10 mouse cellular contexts compared by ENCODE assay signal in the genomic region with DNA sequence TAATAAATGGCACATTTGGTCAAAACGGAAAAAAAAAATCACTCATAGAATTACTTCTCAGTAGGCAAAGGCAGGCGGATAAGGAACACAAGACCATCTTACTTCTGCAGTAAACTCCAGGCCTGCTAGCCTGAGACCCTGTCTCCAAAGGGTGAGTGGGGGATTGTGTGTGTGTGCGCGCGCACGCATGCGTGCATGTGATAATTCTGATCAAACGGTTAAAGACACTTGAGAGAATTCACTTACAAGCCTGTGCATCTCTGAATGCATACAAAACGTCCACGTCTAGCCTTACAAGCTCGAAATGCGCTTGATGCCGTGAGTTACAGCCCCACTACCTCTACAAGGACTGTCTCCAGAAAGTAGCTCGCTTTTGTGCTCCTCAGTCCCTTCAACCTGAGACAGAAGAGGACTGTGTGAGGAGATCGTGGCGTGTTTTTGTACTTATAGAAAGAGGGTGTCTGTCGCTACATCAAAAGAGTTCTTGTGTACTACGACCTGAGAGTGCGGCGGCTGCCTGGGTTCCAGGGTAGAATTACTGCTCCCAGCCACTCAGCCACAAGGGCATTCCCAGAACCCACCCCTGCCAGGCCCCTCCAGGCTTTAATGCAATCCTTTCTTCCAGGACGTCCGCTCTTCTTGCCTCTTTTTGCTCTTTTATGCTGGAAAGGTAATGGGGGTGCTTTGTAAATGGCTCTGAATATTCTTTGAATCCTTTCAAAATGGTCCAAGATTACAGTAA. TPM values are rescaled to one million over a fixed set of nuclear protein-coding genes. Genes with fewer than 3 reads are reported as not detected.
DNase-seq lines count a peak whose midpoint lies in the region; ATAC-seq lines count a peak whose summit lies in the region.
"Had no signal": no experiment of that assay in that cellular context is flagged by ENCODE, and none has a peak within 500 bp of the region (broad histone marks: within the 10 kb centered on the region; RNA-seq: fewer than 3 reads in every experiment).

No protein-coding gene starts in this region.

- no peak overlapping the region for H3K4me3 ChIP-seq in heart, embryonic 12.5 days
- no peak overlapping the region for H3K4me3 ChIP-seq in embryonic facial prominence, embryonic 10.5 days
- no peak overlapping the region for H3K4me3 ChIP-seq in hindbrain, embryonic 12.5 days
- peak overlapping the region; percentile 24; the same call in 1 of the 2 replicates for H3K4me3 ChIP-seq in midbrain, embryonic 16.5 days (ENCODE audit: low read depth, low read length)
- H3K4me3 ChIP-seq: embryonic facial prominence, embryonic 15.5 days had no signal

- no peak for ATAC-seq in heart, embryonic 12.5 days (ENCODE audit: insufficient number of reproducible peaks, low FRiP score)
- ATAC-seq in hindbrain, embryonic 12.5 days (ENCODE audit: low FRiP score) = peak; percentile 57; the same call in 1 of the 2 replicates
- ATAC-seq in midbrain, embryonic 16.5 days = no peak

- 84% methylated on average over 22 of the region's 22 CpGs for WGBS in heart, embryonic 12.5 days
- 66% methylated on average over 22 of the region's 22 CpGs for WGBS in embryonic facial prominence, embryonic 10.5 days
- 75% methylated on average over 22 of the region's 22 CpGs for WGBS in hindbrain, embryonic 12.5 days
- WGBS in midbrain, embryonic 16.5 days = 52% methylated on average over 22 of the region's 22 CpGs

- H3K9ac ChIP-seq in heart, embryonic 12.5 days = 0 out of 2 replicates have a peak overlapping the region, but pooled peaks have one; percentile 4
- H3K9ac ChIP-seq in hindbrain, embryonic 12.5 days = no peak overlapping the region
- H3K9ac ChIP-seq in midbrain, embryonic 16.5 days (ENCODE audit: low read depth, low read length) = peak overlapping the region; percentile 14; the same call in 1 of the 2 replicates
- H3K9ac ChIP-seq: embryonic facial prominence, embryonic 15.5 days; liver, embryonic 14.5 days had no signal

- DNase-seq in heart, postnatal 36 days = no peak
- DNase-seq in embryonic facial prominence, embryonic 10.5 days (ENCODE audit: low spot score) = peak; percentile 55
- no peak for DNase-seq in gastrocnemius, postnatal 25 days
- DNase-seq in urinary bladder, adult 2 months (ENCODE audit: low spot score) = no peak
- no peak for DNase-seq in thymus, adult 18-20 months

- H3K4me1 ChIP-seq in heart, embryonic 12.5 days (replicated peaks) = peaks cover 23% of the 10 kb centered on the region
- peaks cover 27% of the 10 kb centered on the region for H3K4me1 ChIP-seq in embryonic facial prominence, embryonic 10.5 days
- H3K4me1 ChIP-seq in hindbrain, embryonic 12.5 days = peaks cover 18% of the 10 kb centered on the region
- H3K4me1 ChIP-seq in midbrain, embryonic 16.5 days (ENCODE audit: control insufficient read depth, insufficient read depth, low read length) = peaks cover 14% of the 10 kb centered on the region

- H3K27me3 ChIP-seq in heart, embryonic 12.5 days (replicated peaks) = no peaks in the 10 kb centered on the region
- H3K27me3 ChIP-seq in embryonic facial prominence, embryonic 10.5 days (replicated peaks; ENCODE audit: low read depth, poor library complexity, severe bottlenecking) = no peaks in the 10 kb centered on the region
- H3K27me3 ChIP-seq in hindbrain, embryonic 12.5 days = no peaks in the 10 kb centered on the region
- H3K27me3 ChIP-seq in midbrain, embryonic 16.5 days (ENCODE audit: control insufficient read depth, insufficient read depth, low read depth, low read length) = no peaks in the 10 kb centered on the region
- H3K27me3 ChIP-seq: embryonic facial prominence, embryonic 15.5 days had no signal

- H3K27ac ChIP-seq in heart, embryonic 12.5 days (ENCODE audit: poor library complexity, severe bottlenecking) = no peak overlapping the region
- peak overlapping the region; percentile 61 for H3K27ac ChIP-seq in embryonic facial prominence, embryonic 10.5 days (replicated peaks)
- peak overlapping the region; percentile 25 for H3K27ac ChIP-seq in hindbrain, embryonic 12.5 days
- peak overlapping the region; percentile 53 for H3K27ac ChIP-seq in midbrain, embryonic 16.5 days (ENCODE audit: low read length)
- H3K27ac ChIP-seq: embryonic facial prominence, embryonic 15.5 days; liver, embryonic 14.5 days had no signal

- H3K9me3 ChIP-seq in heart, embryonic 12.5 days (replicated peaks) = no peaks in the 10 kb centered on the region
- no peaks in the 10 kb centered on the region for H3K9me3 ChIP-seq in embryonic facial prominence, embryonic 10.5 days
- no peaks in the 10 kb centered on the region for H3K9me3 ChIP-seq in hindbrain, embryonic 12.5 days (replicated peaks)
- no peaks in the 10 kb centered on the region for H3K9me3 ChIP-seq in midbrain, embryonic 16.5 days (replicated peaks; ENCODE audit: control insufficient read depth, low read length, poor library complexity, severe bottlenecking)
- H3K9me3 ChIP-seq: embryonic facial prominence, embryonic 15.5 days had no signal

- H3K4me2 ChIP-seq in heart, embryonic 12.5 days = no peak overlapping the region; the same call in 1 of the 2 replicates
- no peak overlapping the region for H3K4me2 ChIP-seq in hindbrain, embryonic 12.5 days (replicated peaks)
- H3K4me2 ChIP-seq in midbrain, embryonic 16.5 days (ENCODE audit: low read length) = peak overlapping the region; percentile 42
- H3K4me2 ChIP-seq: embryonic facial prominence, embryonic 15.5 days had no signal

- H3K36me3 ChIP-seq in heart, embryonic 12.5 days = no peaks in the 10 kb centered on the region
- peaks cover 41% of the 10 kb centered on the region for H3K36me3 ChIP-seq in embryonic facial prominence, embryonic 10.5 days (replicated peaks)
- no peaks in the 10 kb centered on the region for H3K36me3 ChIP-seq in hindbrain, embryonic 12.5 days
- H3K36me3 ChIP-seq in midbrain, embryonic 16.5 days (ENCODE audit: control insufficient read depth, insufficient read depth, low read length) = no peaks in the 10 kb centered on the region
- H3K36me3 ChIP-seq: embryonic facial prominence, embryonic 15.5 days had no signal

- intact Hi-C loops in heart, postnatal 36 days (cut with DNase I) = no loop called here

RNA-seq across cellular contexts. Expression of gene Cdc14a, which starts 24.3 kb away (rescaled TPM):
- polyA plus RNA-seq in heart, embryonic 12.5 days (2016; fragmentation: Nextera tagmentation; extraction: Ambion mirVana) = 6.3 and 7.8 TPM in 2 replicates
- 1 to 10 TPM; 3.0 to 4.6 TPM for total RNA-seq in heart, postnatal 36 days (2021)
- 16.5 and 17.6 TPM in 2 replicates for polyA plus RNA-seq in embryonic facial prominence, embryonic 10.5 days (2016; fragmentation: Nextera tagmentation; extraction: Ambion mirVana)
- 13.6 and 15.4 TPM in 2 replicates for polyA plus RNA-seq in hindbrain, embryonic 12.5 days (2016; fragmentation: Nextera tagmentation; extraction: Ambion mirVana)
- polyA plus RNA-seq in midbrain, embryonic 16.5 days (2015; fragmentation: Nextera tagmentation; extraction: Ambion mirVana) = 4.0 and 5.8 TPM in 2 replicates
- total RNA-seq in gastrocnemius, postnatal 25 days (2021) = 10 to 100 TPM; 20.8 to 30.2 TPM
- 6.3 and 6.6 TPM in 2 replicates for polyA plus RNA-seq in urinary bladder, adult 2 months (2012; rRNA removed)
